Mouse (Mus musculus) hindbrain, embryonic 11.5 days (tissue): Measurements from ENCODE around the gene Dcaf17. TPM values are rescaled to one million over a fixed set of nuclear protein-coding genes. Genes with fewer than 3 reads are reported as not detected.

ENCODE experiments used
- ATAC-seq: fragments of 200-750 bp; cut with Nextera tagmentation; 2 replicates; pipeline ENCODE4 v1.8.0; 2017; ENCODE audit warnings: mild to moderate bottlenecking, moderate TSS enrichment, moderate library complexity; ENCODE audit not compliant: low FRiP score
- DNase-seq: peaks from one replicate; pipeline ENCODE4 v3.0.0-alpha.2; 2015; ENCODE audit warnings: low spot score
- H3K27ac ChIP-seq: fragments of 300-500 bp; sonication (generic); 2 replicates; pipeline ENCODE4 v1.5.1; 2014; ENCODE audit warnings: mild to moderate bottlenecking, low read depth, low read length
- H3K27me3 ChIP-seq: fragments of 300-500 bp; sonication (generic); 2 replicates; pipeline ENCODE4 v1.6.1; 2014; ENCODE audit warnings: mild to moderate bottlenecking, low read length, moderate library complexity, mixed read lengths; ENCODE audit not compliant: control insufficient read depth, insufficient read depth
- H3K36me3 ChIP-seq: fragments of 300-500 bp; sonication (generic); 2 replicates; pipeline ENCODE4 v1.6.1; 2014; ENCODE audit warnings: mild to moderate bottlenecking, low read length, moderate library complexity, mixed read lengths; ENCODE audit not compliant: control insufficient read depth, insufficient read depth
- H3K4me1 ChIP-seq: fragments of 300-500 bp; sonication (generic); replicated peaks from 2 replicates; pipeline ENCODE4 v1.6.1; 2014; ENCODE audit warnings: low read length, mixed read lengths; ENCODE audit not compliant: control insufficient read depth, insufficient read depth
- H3K4me2 ChIP-seq: fragments of 300-500 bp; sonication (generic); replicated peaks from 2 replicates; pipeline ENCODE4 v1.6.1; 2014; ENCODE audit warnings: mild to moderate bottlenecking, low read depth, low read length
- H3K4me3 ChIP-seq: fragments of 300-500 bp; sonication (generic); 2 replicates; pipeline ENCODE4 v1.5.1; 2014; ENCODE audit warnings: low read depth, low read length
- H3K9ac ChIP-seq: fragments of 300-500 bp; sonication (generic); 2 replicates; pipeline ENCODE4 v1.6.1; 2014; ENCODE audit warnings: low read depth, low read length
- H3K9me3 ChIP-seq: fragments of 300-500 bp; sonication (generic); 2 replicates; pipeline ENCODE4 v1.6.1; 2016; ENCODE audit warnings: low read length; ENCODE audit not compliant: control insufficient read depth
- WGBS: fragments of 180-500 bp; shearing (Covaris S2); extraction: QIAGEN DNeasy Blood & Tissue Kit; methylation state at CpG from one replicate; pipeline ENCODE4 v1.1.7; 2014; 5-methylcytosine and 5-hydroxymethylcytosine counted together
- polyA plus RNA-seq: library from polyadenylated mRNA; unstranded; fragments of >200 nt; fragmentation: Nextera tagmentation; extraction: Ambion mirVana; gene quantifications from 2 replicates; pipeline ENCODE4 v1.2.1, GENCODE M21; 2014

Dcaf17 gene
- polyA plus RNA-seq, 1 experiment from 2014 or later = 42.4 TPM

GRCm38 (mm10) chr2:71039522-71040121 is 15.5 kb upstream of the Dcaf17 start:
- no peak overlapping the region for H3K4me2 ChIP-seq
- no peaks in the 10 kb centered on the region for H3K9me3 ChIP-seq
- 0 out of 2 replicates have a peak, but pooled peaks cover 2% of the 10 kb centered on the region for H3K4me1 ChIP-seq
- no peaks in the 10 kb centered on the region for H3K36me3 ChIP-seq
- H3K27ac ChIP-seq = no peak overlapping the region
- no peaks in the 10 kb centered on the region for H3K27me3 ChIP-seq
- DNase-seq (peak; percentile 74), ATAC-seq (no peak)
- H3K9ac ChIP-seq = no peak overlapping the region
- WGBS = 49% methylated on average over 11 of the region's 11 CpGs
- H3K4me3 ChIP-seq = no peak overlapping the region

GRCm38 (mm10) chr2:71046151-71046550 is 9.0 kb upstream of the Dcaf17 start:
- Histone ChIP-seq H3K36me3 (no peaks in the 10 kb centered on the region), H3K27ac (no peak overlapping the region), H3K4me1 (no peaks in the 10 kb centered on the region), H3K4me3 (no peak overlapping the region), H3K27me3 (no peaks in the 10 kb centered on the region), H3K4me2 (no peak overlapping the region), H3K9me3 (no peaks in the 10 kb centered on the region), H3K9ac (no peak overlapping the region)
- 83% methylated on average over 6 of the region's 6 CpGs for WGBS
- ATAC-seq (no peak), DNase-seq (no peak)

- Histone ChIP-seq H3K4me3 (no peak overlapping the region), H3K4me1 (no peaks in the 10 kb centered on the region), H3K36me3 (no peaks in the 10 kb centered on the region), H3K9ac (no peak overlapping the region), H3K9me3 (no peaks in the 10 kb centered on the region), H3K27me3 (no peaks in the 10 kb centered on the region), H3K27ac (no peak overlapping the region), H3K4me2 (no peak overlapping the region)
- WGBS = 79% methylated on average over 6 of the region's 6 CpGs
- no peak for DNase-seq
- ATAC-seq = no peak
Observed at GRCm38 (mm10) chr2:71046751-71047320, 8.3 kb upstream of the Dcaf17 start.

- Histone ChIP-seq H3K9me3 (no peaks in the 10 kb centered on the region), H3K4me2 (no peak overlapping the region), H3K27ac (no peak overlapping the region), H3K36me3 (no peaks in the 10 kb centered on the region), H3K4me1 (no peaks in the 10 kb centered on the region), H3K9ac (no peak overlapping the region), H3K4me3 (no peak overlapping the region), H3K27me3 (no peaks in the 10 kb centered on the region)
- ATAC-seq = no peak
- no peak for DNase-seq
- 76% methylated on average over 12 of the region's 12 CpGs for WGBS
Observed at GRCm38 (mm10) chr2:71048896-71049295, 6.2 kb upstream of the Dcaf17 start.

- no peak for ATAC-seq
- H3K27ac ChIP-seq = no peak overlapping the region
- no peaks in the 10 kb centered on the region for H3K9me3 ChIP-seq
- H3K9ac ChIP-seq = no peak overlapping the region
- no peaks in the 10 kb centered on the region for H3K36me3 ChIP-seq
- no peaks in the 10 kb centered on the region for H3K4me1 ChIP-seq
- H3K27me3 ChIP-seq = no peaks in the 10 kb centered on the region
- no peak overlapping the region for H3K4me3 ChIP-seq
- no peak overlapping the region for H3K4me2 ChIP-seq
- WGBS = 92% methylated on average over 7 of the region's 7 CpGs
- no peak for DNase-seq
Observed at GRCm38 (mm10) chr2:71050511-71050910, 4.6 kb upstream of the Dcaf17 start.

GRCm38 (mm10) chr2:71054716-71055115 is 412 bp upstream of the Dcaf17 start:
- Histone ChIP-seq H3K27ac (no peak overlapping the region), H3K9ac (peak overlapping the region; percentile 53), H3K4me1 (no peaks in the 10 kb centered on the region), H3K27me3 (no peaks in the 10 kb centered on the region), H3K4me3 (peak overlapping the region; percentile 75), H3K4me2 (peak overlapping the region; percentile 63), H3K36me3 (no peaks in the 10 kb centered on the region), H3K9me3 (no peaks in the 10 kb centered on the region)
- DNase-seq (no peak), ATAC-seq (no peak)
- WGBS = 59% methylated on average over 9 of the region's 9 CpGs

GRCm38 (mm10) chr2:71056115-71056835 is 1.1 kb downstream of the Dcaf17 start:
- no peaks in the 10 kb centered on the region for H3K4me1 ChIP-seq
- no peak for ATAC-seq
- H3K36me3 ChIP-seq = no peaks in the 10 kb centered on the region
- H3K9ac ChIP-seq = peak overlapping the region; percentile 89
- H3K4me2 ChIP-seq = peak overlapping the region; percentile 74
- no peak for DNase-seq
- peak overlapping the region; percentile 75 for H3K4me3 ChIP-seq
- H3K27me3 ChIP-seq = no peaks in the 10 kb centered on the region
- peak overlapping the region; percentile 91 for H3K27ac ChIP-seq
- H3K9me3 ChIP-seq = no peaks in the 10 kb centered on the region
- WGBS = 14% methylated on average over 21 of the region's 21 CpGs

GRCm38 (mm10) chr2:71071601-71072000 is 16.5 kb downstream of the Dcaf17 start:
- Histone ChIP-seq H3K4me1 (no peaks in the 10 kb centered on the region), H3K4me3 (no peak overlapping the region), H3K4me2 (no peak overlapping the region), H3K27me3 (no peaks in the 10 kb centered on the region), H3K9me3 (no peaks in the 10 kb centered on the region), H3K36me3 (no peaks in the 10 kb centered on the region), H3K27ac (no peak overlapping the region), H3K9ac (no peak overlapping the region)
- no peak for ATAC-seq
- WGBS = 95% methylated on average over 4 of the region's 4 CpGs
- DNase-seq = no peak

GRCm38 (mm10) chr2:71073330-71073729 is 18.2 kb downstream of the Dcaf17 start:
- Histone ChIP-seq H3K4me2 (no peak overlapping the region), H3K9me3 (no peaks in the 10 kb centered on the region), H3K27me3 (no peaks in the 10 kb centered on the region), H3K9ac (no peak overlapping the region), H3K4me3 (no peak overlapping the region), H3K36me3 (no peaks in the 10 kb centered on the region), H3K4me1 (no peaks in the 10 kb centered on the region), H3K27ac (no peak overlapping the region)
- DNase-seq = no peak
- WGBS = 88% methylated on average over 3 of the region's 3 CpGs
- no peak for ATAC-seq
